Mouse (Mus musculus): ENCODE results near the gene Slc52a3.

The Slc52a3 gene

GRCm38 (mm10) chr2:151998932-151999331, 2.6 kb downstream of the Slc52a3 start:
- no peak for DNase-seq (ENCODE audit: low read depth, low spot score)

- no peak for DNase-seq (ENCODE audit: low read depth, low spot score)
Measured at GRCm38 (mm10) chr2:151999669-152000290, 3.5 kb downstream of the Slc52a3 start.

- DNase-seq (ENCODE audit: low read depth, low spot score), result no peak
Measured at GRCm38 (mm10) chr2:152000291-152000679, 4.0 kb downstream of the Slc52a3 start.

GRCm38 (mm10) chr2:152000735-152001134, 4.4 kb downstream of the Slc52a3 start:
- no peak for DNase-seq (ENCODE audit: low read depth, low spot score)

- DNase-seq (ENCODE audit: low read depth, low spot score), result no peak
Measured at GRCm38 (mm10) chr2:152002529-152002928, 6.2 kb downstream of the Slc52a3 start.

GRCm38 (mm10) chr2:152007783-152008182, 11.5 kb downstream of the Slc52a3 start:
- DNase-seq (ENCODE audit: low read depth, low spot score), result no peak

GRCm38 (mm10) chr2:152009061-152009779, 12.9 kb downstream of the Slc52a3 start:
- DNase-seq (ENCODE audit: low read depth, low spot score), result no peak

- DNase-seq (ENCODE audit: low read depth, low spot score), result no peak
Measured at GRCm38 (mm10) chr2:152010251-152010650, 13.9 kb downstream of the Slc52a3 start.

- no peak for DNase-seq (ENCODE audit: low read depth, low spot score)
Measured at GRCm38 (mm10) chr2:152010661-152011060, 14.3 kb downstream of the Slc52a3 start.

- no peak for DNase-seq (ENCODE audit: low read depth, low spot score)
Measured at GRCm38 (mm10) chr2:152011724-152012123, 15.4 kb downstream of the Slc52a3 start.

GRCm38 (mm10) chr2:152012222-152012621, 15.9 kb downstream of the Slc52a3 start:
- no peak for DNase-seq (ENCODE audit: low read depth, low spot score)

GRCm38 (mm10) chr2:152012701-152013100, 16.4 kb downstream of the Slc52a3 start:
- DNase-seq (ENCODE audit: low read depth, low spot score), result no peak

GRCm38 (mm10) chr2:152015997-152016396, 19.7 kb downstream of the Slc52a3 start:
- DNase-seq (ENCODE audit: low read depth, low spot score), result no peak

GRCm38 (mm10) chr2:152016666-152017065, 20.4 kb downstream of the Slc52a3 start:
- no peak for DNase-seq (ENCODE audit: low read depth, low spot score)

- peak; percentile 58 for DNase-seq (ENCODE audit: low read depth, low spot score)
Measured at GRCm38 (mm10) chr2:152020255-152020654, 23.9 kb downstream of the Slc52a3 start.

- no peak for DNase-seq (ENCODE audit: low read depth, low spot score)
Measured at GRCm38 (mm10) chr2:152022022-152022421, 25.7 kb downstream of the Slc52a3 start.

- DNase-seq (ENCODE audit: low read depth, low spot score), result no peak
Measured at GRCm38 (mm10) chr2:152024883-152025422, 28.6 kb downstream of the Slc52a3 start.

GRCm38 (mm10) chr2:152029252-152030082, 33.2 kb downstream of the Slc52a3 start:
- DNase-seq (ENCODE audit: low read depth, low spot score), result peak; percentile 94

- DNase-seq (ENCODE audit: low read depth, low spot score), result no peak
Measured at GRCm38 (mm10) chr2:152030986-152031385, 34.7 kb downstream of the Slc52a3 start.

- DNase-seq (ENCODE audit: low read depth, low spot score), result no peak
Measured at GRCm38 (mm10) chr2:152040101-152040500, 43.8 kb downstream of the Slc52a3 start.

GRCm38 (mm10) chr2:152047116-152048002, 51.0 kb downstream of the Slc52a3 start:
- no peak for DNase-seq (ENCODE audit: low read depth, low spot score)
